Mouse (Mus musculus) embryonic facial prominence, embryonic 13.5 days (tissue): Measurements from ENCODE around the gene Naa60. TPM values are rescaled to one million over a fixed set of nuclear protein-coding genes. Genes with fewer than 3 reads are reported as not detected.
A peak's percentile ranks its signal among the peaks of the same experiment; 100 is the strongest.

Source experiments
- ATAC-seq: fragments of 200-750 bp; cut with Nextera tagmentation; 2 replicates; pipeline ENCODE4 v1.8.0; 2017; ENCODE audit warnings: low read depth; ENCODE audit not compliant: insufficient number of reproducible peaks, insufficient read depth, low FRiP score, low TSS enrichment
- H3K27ac ChIP-seq: fragments of 300-500 bp; sonication (generic); 2 replicates; pipeline ENCODE4 v1.5.1; 2015; ENCODE audit warnings: moderate library complexity, mild to moderate bottlenecking, inconsistent platforms
- H3K27me3 ChIP-seq: fragments of 300-500 bp; sonication (generic); 2 replicates; pipeline ENCODE4 v1.6.1; 2015; ENCODE audit warnings: mild to moderate bottlenecking, inconsistent platforms
- H3K36me3 ChIP-seq: fragments of 300-500 bp; sonication (generic); 2 replicates; pipeline ENCODE4 v1.6.1; 2015; ENCODE audit warnings: mild to moderate bottlenecking, inconsistent platforms
- H3K4me1 ChIP-seq: fragments of 300-500 bp; sonication (generic); 2 replicates; pipeline ENCODE4 v1.6.1; 2015; ENCODE audit warnings: inconsistent platforms
- H3K4me2 ChIP-seq: fragments of 300-500 bp; sonication (generic); 2 replicates; pipeline ENCODE4 v1.6.1; 2015; ENCODE audit warnings: moderate library complexity, mild to moderate bottlenecking, inconsistent platforms
- H3K4me3 ChIP-seq: fragments of 300-500 bp; sonication (generic); 2 replicates; pipeline ENCODE4 v1.5.1; 2015; ENCODE audit warnings: mild to moderate bottlenecking, inconsistent platforms
- H3K9ac ChIP-seq: fragments of 300-500 bp; sonication (generic); 2 replicates; pipeline ENCODE4 v1.6.1; 2015; ENCODE audit warnings: mild to moderate bottlenecking, inconsistent platforms
- H3K9me3 ChIP-seq: fragments of 300-500 bp; sonication (generic); 2 replicates; pipeline ENCODE4 v1.6.1; 2016; ENCODE audit warnings: inconsistent platforms
- WGBS: fragments of 180-500 bp; shearing (Covaris S2); methylation state at CpG from one replicate; pipeline ENCODE4 v1.1.7; 2015; ENCODE audit warnings: mixed read lengths; 5-methylcytosine and 5-hydroxymethylcytosine counted together
- polyA plus RNA-seq: library from polyadenylated mRNA; unstranded; fragments of >200 nt; fragmentation: Nextera tagmentation; extraction: Ambion mirVana; gene quantifications from 2 replicates; pipeline ENCODE4 v1.2.1, GENCODE M21; 2015

Naa60 gene
- 55.4 and 57.6 TPM in 2 replicates for polyA plus RNA-seq

DNA sequence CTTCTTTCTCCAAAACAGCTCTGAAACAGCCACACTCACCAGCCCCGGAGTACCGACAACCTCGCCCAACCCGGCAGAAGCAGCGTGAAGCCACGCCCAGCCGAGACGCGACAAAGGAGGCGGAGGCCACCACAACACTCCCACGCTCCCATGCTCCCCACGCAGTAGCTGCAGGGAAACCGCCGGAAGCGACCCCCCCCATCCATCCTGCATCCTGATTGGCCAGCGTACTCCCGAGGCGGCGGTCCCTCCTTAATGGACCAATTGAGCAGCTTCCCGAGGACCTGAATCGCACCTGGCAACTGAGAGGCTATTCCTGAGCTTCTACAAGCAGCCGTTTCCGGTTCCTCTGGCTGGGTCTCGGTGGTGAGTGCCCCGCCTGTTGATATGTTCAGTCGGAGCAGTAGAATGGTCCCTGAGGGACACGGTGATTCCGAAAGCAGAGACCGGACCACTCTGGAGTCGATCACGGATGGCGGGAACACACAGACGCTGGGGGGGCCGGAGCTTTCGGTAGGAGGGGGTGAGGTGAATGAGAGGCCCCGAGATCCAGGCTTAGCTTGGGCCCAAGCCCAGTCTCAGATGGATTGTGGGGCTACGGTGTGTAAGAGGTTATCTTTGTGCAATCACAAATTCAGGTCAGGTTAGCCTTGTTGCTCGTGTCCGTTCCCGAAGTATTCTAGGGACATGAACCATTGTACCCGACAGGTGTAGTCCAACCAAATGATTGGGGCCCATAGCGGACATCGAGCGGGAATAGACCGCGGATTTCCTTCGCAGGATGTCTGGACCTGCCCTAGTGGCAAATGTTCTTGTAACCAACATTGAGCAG, at the start of gene Naa60:
Naa60 (plus strand) TSS at position 160 of the 832 bp plus-strand sequence.
- H3K27me3 ChIP-seq = no peaks in the 10 kb centered on the region
- 7% methylated on average over 47 of the region's 47 CpGs for WGBS
- no peaks in the 10 kb centered on the region for H3K9me3 ChIP-seq
- H3K4me1 ChIP-seq = peaks cover 14% of the 10 kb centered on the region
- peaks cover 21% of the 10 kb centered on the region for H3K36me3 ChIP-seq
- H3K4me2 ChIP-seq = peak within 1 kb of the TSS; percentile 91
- H3K4me3 ChIP-seq = peak within 1 kb of the TSS; percentile 58
- peak; percentile 94 for ATAC-seq
- peak within 1 kb of the TSS; percentile 77 for H3K9ac ChIP-seq
- peak within 1 kb of the TSS; percentile 33; the same call in 1 of the 2 replicates for H3K27ac ChIP-seq

DNA sequence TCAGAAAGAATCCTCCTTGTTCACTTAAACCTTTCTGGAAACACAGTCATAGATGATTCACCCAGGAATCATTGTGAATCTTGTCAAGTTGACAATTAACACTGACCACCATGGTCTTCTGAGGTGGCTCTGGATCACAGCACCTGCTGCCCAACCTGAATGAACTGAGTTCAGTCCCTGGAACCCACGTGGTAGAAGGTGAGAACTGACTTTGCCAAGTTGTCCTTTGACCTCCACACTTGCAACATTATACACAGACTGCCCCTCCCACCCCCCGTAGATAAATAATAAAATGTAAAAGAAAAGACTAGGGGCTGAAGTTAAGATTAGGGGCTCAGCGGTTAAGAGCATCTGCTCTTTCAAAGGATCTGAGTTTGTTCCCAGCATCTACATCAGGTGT, 44.2 kb upstream of the Naa60 start:
- H3K36me3 ChIP-seq = no peaks in the 10 kb centered on the region
- no peaks in the 10 kb centered on the region for H3K4me1 ChIP-seq
- no peak overlapping the region for H3K9ac ChIP-seq
- WGBS = 62% methylated on average over 3 of the region's 3 CpGs
- no peak overlapping the region for H3K4me2 ChIP-seq
- no peak overlapping the region for H3K27ac ChIP-seq
- no peaks in the 10 kb centered on the region for H3K9me3 ChIP-seq
- H3K4me3 ChIP-seq = no peak overlapping the region
- no peaks in the 10 kb centered on the region for H3K27me3 ChIP-seq
- no peak for ATAC-seq

DNA sequence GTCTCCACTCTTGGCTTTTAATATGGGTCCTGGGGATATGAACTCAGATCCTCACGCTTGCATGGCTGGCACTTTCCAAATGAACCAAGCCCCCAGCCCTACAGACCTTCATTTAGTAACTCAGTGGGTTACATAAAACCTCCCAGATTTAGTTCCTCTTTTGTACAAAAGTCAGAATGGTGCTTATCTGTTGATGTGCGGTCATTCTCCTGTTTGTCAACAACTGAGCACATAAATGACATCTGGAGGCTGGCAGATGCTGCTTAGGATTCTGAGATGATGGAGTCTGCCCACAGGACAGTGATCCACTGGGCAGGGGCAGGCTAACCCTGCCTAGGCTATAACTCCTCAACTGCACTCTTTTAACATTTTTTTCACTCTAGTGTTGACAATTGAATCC, 42.4 kb upstream of the Naa60 start:
- H3K27ac ChIP-seq = no peak overlapping the region
- no peaks in the 10 kb centered on the region for H3K4me1 ChIP-seq
- no peak overlapping the region for H3K4me3 ChIP-seq
- 85% methylated on average over 2 of the region's 2 CpGs for WGBS
- H3K9me3 ChIP-seq = no peaks in the 10 kb centered on the region
- H3K27me3 ChIP-seq = no peaks in the 10 kb centered on the region
- no peak overlapping the region for H3K9ac ChIP-seq
- no peak overlapping the region for H3K4me2 ChIP-seq
- H3K36me3 ChIP-seq = no peaks in the 10 kb centered on the region
- ATAC-seq = no peak

DNA sequence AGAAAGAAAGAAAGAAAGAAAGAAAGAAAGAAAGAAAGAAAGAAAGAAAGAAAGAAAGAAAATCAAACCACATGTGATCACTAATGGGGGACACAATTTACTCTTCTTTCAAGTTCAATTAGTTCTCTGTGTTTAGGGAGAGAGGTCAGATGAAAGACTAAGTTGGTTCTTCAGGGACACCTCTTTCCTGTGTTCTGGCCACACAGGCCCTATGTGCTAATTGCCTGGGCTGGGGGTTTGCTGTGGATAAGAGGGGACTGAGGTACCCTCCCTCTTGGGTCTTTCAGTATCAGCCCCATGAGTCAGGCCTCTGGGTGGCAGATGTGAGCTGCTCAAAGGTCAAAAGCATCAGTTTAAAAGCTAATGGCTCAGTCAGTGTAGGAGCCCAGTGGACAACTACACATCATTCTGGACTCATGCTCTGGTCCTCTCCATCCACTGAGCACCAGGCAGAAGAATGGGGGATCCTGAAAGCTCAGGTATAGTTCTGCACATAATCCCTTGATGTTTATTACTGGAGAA, 41.5 kb upstream of the Naa60 start, which contains the start of gene Olfr15:
Olfr15 (plus strand) TSS at position 291 of the 522 bp plus-strand sequence.
- Histone ChIP-seq H3K9me3 (no peaks in the 10 kb centered on the region), H3K27ac (no peak within 1 kb of the TSS), H3K4me2 (no peak within 1 kb of the TSS), H3K9ac (no peak within 1 kb of the TSS), H3K4me1 (no peaks in the 10 kb centered on the region), H3K36me3 (no peaks in the 10 kb centered on the region), H3K27me3 (no peaks in the 10 kb centered on the region), H3K4me3 (no peak within 1 kb of the TSS)
- no peak for ATAC-seq

DNA sequence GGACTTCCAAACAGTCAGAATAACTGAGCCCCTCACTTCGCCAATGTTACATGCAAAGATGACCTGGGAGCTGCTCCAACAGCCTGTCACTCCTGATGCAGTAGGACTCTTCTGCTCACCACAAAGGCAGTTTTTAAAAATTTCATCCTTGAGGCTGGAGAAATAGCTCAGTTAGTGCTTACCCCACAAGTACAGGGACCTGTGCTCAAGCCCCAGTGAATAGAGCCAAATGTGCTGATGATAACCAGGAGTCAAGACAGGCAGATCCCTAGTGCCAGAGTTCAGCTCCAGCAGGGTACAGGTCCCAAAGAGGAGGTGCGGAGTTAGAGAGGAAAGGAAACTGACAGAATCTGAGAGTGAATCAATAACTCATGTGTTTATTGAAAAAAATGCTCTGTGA, 36.7 kb upstream of the Naa60 start:
- Histone ChIP-seq H3K9ac (no peak overlapping the region), H3K27me3 (no peaks in the 10 kb centered on the region; the same call in 1 of the 2 replicates), H3K9me3 (no peaks in the 10 kb centered on the region), H3K4me1 (no peaks in the 10 kb centered on the region), H3K36me3 (no peaks in the 10 kb centered on the region), H3K4me2 (no peak overlapping the region), H3K27ac (no peak overlapping the region), H3K4me3 (no peak overlapping the region)
- WGBS = 80% methylated on average over 2 of the region's 2 CpGs
- no peak for ATAC-seq

DNA sequence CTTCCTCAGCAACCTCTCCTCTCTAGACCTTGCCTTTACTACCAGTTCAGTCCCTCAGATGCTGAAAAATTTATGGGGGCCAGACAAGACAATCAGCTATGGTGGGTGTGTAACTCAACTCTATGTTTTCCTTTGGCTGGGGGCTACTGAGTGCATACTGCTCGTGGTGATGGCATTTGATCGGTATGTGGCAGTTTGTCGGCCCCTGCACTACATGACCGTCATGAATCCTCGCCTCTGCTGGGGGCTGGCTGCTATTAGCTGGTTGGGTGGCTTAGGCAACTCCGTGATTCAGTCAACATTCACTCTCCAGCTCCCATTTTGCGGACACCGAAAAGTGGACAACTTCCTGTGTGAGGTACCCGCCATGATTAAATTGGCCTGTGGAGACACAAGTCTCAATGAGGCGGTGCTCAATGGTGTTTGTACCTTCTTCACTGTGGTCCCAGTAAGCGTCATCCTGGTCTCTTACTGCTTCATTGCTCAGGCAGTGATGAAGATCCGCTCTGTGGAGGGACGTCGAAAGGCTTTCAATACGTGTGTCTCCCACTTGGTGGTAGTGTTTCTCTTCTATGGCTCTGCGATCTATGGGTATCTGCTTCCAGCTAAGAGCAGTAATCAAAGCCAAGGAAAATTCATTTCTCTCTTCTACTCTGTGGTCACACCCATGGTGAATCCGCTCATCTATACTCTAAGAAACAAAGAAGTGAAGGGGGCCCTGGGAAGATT, 32.9 kb upstream of the Naa60 start:
- no peaks in the 10 kb centered on the region for H3K9me3 ChIP-seq
- no peak overlapping the region for H3K4me2 ChIP-seq
- ATAC-seq = no peak
- no peaks in the 10 kb centered on the region for H3K4me1 ChIP-seq
- no peak overlapping the region for H3K27ac ChIP-seq
- H3K36me3 ChIP-seq = no peaks in the 10 kb centered on the region
- H3K4me3 ChIP-seq = no peak overlapping the region
- H3K9ac ChIP-seq = no peak overlapping the region
- 59% methylated on average over 17 of the region's 17 CpGs for WGBS
- H3K27me3 ChIP-seq = no peaks in the 10 kb centered on the region; the same call in 1 of the 2 replicates

DNA sequence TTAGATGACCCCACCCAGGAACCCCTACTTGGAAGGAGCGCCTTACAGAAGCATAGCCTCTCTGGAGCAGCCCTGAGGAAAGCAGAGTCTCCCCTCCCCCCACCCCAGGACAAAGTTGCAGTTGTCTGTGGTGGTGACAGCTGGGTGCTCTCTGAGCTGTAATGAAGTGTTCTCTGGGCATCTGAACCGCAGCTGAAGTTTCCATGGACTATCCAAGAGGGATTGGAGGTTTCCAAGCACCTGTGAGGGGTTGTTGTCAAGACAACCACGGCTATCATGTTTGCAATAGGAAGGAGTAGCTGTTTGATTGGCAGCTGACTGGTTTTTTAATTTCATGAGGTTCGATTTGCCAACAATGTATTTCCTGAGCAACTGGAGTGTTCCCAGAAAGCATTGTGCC, 29.2 kb upstream of the Naa60 start:
- Histone ChIP-seq H3K27me3 (no peaks in the 10 kb centered on the region; the same call in 1 of the 2 replicates), H3K27ac (no peak overlapping the region), H3K4me2 (no peak overlapping the region), H3K36me3 (no peaks in the 10 kb centered on the region), H3K4me3 (no peak overlapping the region), H3K4me1 (peaks cover 8% of the 10 kb centered on the region; the same call in 1 of the 2 replicates), H3K9ac (no peak overlapping the region), H3K9me3 (no peaks in the 10 kb centered on the region)
- WGBS = 25% methylated on average over 4 of the region's 4 CpGs
- no peak for ATAC-seq

DNA sequence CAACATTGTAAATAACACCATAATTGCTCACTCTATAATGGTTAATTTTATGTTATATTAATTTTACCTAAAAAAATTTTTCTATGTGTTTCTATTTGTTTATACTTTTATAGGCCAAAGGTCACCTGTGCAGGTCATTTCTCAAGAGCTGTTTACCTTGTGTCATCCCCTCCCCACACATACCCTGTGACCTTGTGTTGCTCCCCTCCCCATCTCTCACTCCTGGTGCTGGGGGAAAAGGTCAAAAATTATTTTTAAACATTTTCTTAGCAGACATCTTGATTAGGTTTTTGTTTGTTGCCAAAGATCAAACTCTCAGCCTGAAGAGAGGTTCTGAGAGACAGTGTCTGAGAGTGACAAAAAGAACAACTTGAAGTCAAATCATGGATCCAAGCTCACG, 28.4 kb upstream of the Naa60 start:
- Histone ChIP-seq H3K27ac (no peak overlapping the region), H3K9ac (no peak overlapping the region), H3K27me3 (no peaks in the 10 kb centered on the region; the same call in 1 of the 2 replicates), H3K36me3 (no peaks in the 10 kb centered on the region), H3K4me3 (no peak overlapping the region), H3K4me2 (no peak overlapping the region), H3K4me1 (peaks cover 10% of the 10 kb centered on the region; the same call in 1 of the 2 replicates), H3K9me3 (no peaks in the 10 kb centered on the region)
- 64% methylated on average over 1 of the region's 1 CpGs for WGBS
- ATAC-seq = no peak

DNA sequence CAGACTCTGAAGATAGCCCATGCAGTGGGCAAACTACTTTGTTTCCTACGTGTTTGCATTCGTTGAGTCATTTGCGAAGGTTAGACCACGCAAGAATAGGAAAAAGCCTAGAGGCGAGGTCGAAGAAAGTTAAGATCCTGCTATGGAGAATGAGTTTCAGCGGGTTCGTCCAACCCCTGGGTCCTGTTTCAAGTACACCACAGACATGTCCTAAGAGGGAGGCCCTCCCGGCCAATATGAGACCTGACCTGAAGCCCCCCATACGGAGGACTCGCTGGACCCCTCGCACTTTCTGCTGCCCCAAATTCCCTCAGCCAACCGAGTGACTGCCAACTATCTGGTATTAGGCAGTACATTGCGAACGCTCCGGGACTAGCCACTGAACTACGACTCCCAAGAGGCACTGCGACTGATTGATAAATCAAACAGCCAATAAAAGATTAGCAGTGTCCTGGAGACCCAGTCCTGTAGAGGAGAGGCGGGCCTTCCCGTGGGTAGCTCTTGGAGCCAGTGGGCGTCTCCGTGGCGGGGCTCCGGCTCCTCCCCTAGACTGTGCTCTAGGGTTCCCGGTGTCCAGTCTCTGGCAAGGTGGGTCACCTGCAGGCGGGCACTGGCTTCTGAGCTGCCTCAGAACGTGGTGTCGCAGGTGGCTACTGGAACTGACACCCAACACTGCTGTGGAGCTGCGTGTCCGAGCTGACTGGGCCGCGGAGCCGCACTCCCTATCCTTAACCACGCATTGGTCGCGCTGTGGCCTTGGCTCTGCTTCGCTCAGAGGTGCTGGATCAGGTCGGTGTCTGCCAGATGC, 25.3 kb upstream of the Naa60 start, which contains the start of gene Zfp174:
Zfp174 (plus strand) TSS at position 558 of the 808 bp plus-strand sequence.
- H3K36me3 ChIP-seq = no peaks in the 10 kb centered on the region
- H3K9ac ChIP-seq = peak within 1 kb of the TSS; percentile 82
- 2% methylated on average over 38 of the region's 38 CpGs for WGBS
- peak within 1 kb of the TSS; percentile 67 for H3K4me2 ChIP-seq
- ATAC-seq = peak; percentile 98
- peak within 1 kb of the TSS; percentile 67 for H3K4me3 ChIP-seq
- H3K9me3 ChIP-seq = no peaks in the 10 kb centered on the region
- H3K4me1 ChIP-seq = peaks cover 11% of the 10 kb centered on the region; the same call in 1 of the 2 replicates
- H3K27me3 ChIP-seq = no peaks in the 10 kb centered on the region
- H3K27ac ChIP-seq = no peak within 1 kb of the TSS

DNA sequence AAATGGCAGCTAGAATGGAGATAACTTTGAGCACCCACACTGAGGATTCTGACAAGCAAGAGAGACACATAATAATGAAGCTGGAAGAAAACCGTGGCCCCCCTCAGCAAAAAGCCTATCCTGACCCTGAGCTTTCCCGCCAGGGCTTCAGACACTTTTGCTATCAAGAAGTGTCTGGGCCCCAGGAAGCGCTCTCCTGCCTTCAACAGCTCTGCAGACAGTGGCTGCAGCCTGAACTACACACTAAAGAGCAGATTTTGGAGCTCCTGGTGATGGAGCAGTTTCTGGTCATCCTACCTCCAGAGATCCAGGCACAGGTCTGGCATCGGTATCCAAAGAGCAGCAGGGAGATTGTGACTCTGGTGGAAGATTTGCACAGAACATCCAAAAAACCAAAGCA, 24.3 kb upstream of the Naa60 start:
- Histone ChIP-seq H3K36me3 (no peaks in the 10 kb centered on the region), H3K27me3 (no peaks in the 10 kb centered on the region), H3K4me1 (peaks cover 11% of the 10 kb centered on the region; the same call in 1 of the 2 replicates), H3K4me3 (peak overlapping the region; percentile 67), H3K9me3 (no peaks in the 10 kb centered on the region), H3K4me2 (peak overlapping the region; percentile 67), H3K9ac (peak overlapping the region; percentile 82), H3K27ac (no peak overlapping the region)
- WGBS = 70% methylated on average over 4 of the region's 4 CpGs
- ATAC-seq = no peak

DNA sequence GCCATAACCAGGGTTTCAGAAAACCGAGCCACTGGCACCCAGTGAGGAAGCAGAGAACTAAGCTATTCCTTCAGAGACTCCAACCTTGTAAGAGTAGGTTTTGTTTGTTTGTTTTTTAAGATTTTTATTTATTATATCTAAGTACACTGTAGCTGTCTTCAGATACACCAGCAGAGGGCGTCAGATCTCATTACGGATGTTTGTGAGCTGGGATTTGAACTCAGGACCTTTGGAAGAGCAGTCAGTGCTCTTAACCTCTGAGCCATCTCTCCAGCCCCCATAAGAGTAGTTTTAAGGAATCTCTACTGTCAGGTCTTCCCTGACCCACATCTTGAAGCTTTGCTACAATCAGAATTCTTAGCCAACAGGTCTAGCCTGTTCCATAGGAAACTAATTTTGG, 23.8 kb upstream of the Naa60 start:
- peaks cover 11% of the 10 kb centered on the region; the same call in 1 of the 2 replicates for H3K4me1 ChIP-seq
- no peak overlapping the region for H3K4me2 ChIP-seq
- no peak overlapping the region for H3K27ac ChIP-seq
- H3K36me3 ChIP-seq = no peaks in the 10 kb centered on the region
- H3K9me3 ChIP-seq = no peaks in the 10 kb centered on the region
- H3K4me3 ChIP-seq = no peak overlapping the region
- no peak for ATAC-seq
- 70% methylated on average over 3 of the region's 3 CpGs for WGBS
- H3K9ac ChIP-seq = no peak overlapping the region
- no peaks in the 10 kb centered on the region for H3K27me3 ChIP-seq
